Mouse (Mus musculus) R1 (cell line): ENCODE results near the gene Srp9.

Source experiments
- DNase-seq: peaks from one replicate; pipeline ENCODE4 v3.0.0-alpha.2; 2018; ENCODE audit warnings: low read depth, low spot score

The Srp9 gene

DNA sequence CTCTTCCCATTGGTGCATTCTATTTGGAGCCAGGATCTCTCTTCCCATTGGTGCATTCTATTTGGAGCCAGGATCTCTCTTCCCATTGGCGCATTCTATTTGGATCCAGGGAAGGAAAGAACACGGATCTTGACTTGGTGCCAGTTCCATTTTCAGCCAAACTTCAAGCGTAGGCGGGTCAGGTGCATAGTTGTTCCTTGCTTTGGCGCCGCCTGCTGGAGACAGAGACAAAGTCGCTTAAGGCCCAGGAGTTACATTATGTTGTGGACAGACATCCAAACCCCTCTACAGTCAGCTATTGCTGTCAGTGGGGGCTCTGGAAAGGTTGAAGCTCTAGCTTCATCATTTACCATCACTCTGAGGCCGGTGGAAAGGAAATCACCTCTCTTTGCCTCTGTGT is 18.8 kb downstream of the Srp9 start:
- DNase-seq: peak; percentile 89

DNA sequence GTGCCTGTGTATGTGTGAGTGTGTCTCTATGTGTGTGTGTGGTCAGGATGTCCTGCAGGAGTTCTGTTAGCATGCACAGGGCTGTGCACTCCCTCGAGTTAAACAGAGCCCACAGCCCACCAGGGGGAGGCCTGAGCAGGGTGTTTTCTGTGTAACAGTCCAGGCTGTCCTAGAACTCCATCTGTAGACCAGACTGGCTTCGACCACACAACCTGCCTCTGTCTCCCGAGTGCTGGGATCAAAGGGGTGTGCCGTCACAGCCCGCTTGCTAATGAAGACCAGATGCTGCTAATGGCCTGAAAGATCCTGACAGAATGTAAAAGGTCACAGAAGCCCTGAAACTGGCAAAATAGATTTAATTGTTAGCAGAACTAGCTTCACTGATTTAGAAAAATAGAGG is 21.0 kb downstream of the Srp9 start:
- DNase-seq: no peak

DNA sequence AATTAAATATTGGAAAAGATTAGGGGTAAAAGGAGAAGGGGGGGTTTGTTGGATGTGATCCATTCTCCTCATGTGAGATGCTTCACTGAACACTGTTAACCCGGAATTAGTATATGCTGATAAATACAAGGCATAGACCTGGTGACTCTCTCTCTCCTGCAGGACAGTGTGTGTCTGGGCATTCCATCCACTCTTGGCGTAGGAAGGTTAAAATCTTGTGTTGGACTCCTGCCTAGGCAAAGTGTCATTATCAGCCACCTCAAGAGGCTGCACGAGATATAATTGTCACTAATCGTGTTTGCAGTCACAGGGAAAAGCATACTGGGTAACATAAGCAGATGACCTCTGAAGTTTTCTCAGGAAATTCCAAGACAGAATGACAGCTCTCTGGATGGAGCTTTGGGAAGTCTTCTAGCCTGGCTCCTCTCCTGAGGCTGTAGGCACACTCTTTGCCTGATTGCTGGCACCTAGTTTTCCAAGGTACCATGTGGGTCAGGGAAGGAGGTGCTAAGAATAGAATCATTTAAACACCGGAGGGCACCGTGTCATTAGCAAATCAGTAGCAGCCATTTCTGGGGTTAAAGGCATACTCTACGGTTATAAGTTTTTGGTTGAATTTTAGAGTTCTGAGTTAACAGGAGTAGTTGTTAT is 24.5 kb downstream of the Srp9 start:
- DNase-seq: no peak

DNA sequence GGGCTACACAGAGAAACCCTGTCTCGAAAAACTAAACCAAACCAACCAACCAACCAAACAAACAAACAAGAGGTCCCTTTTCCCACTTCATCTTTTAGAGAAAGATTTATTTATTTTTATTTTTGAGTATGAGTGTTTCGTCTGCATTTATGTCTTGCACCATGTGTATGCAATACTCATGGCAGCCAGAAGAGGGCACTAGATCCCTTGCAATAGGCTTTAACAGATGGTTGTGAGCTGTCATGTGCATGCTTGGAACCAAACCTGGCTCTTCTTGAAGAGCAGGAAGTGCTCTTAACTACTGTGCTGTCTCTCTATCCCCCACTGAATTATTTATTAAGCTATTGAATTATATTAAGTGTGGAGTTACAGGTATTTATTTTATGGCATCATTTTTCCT is 25.4 kb downstream of the Srp9 start:
- peak; percentile 86 for DNase-seq

GRCm38 (mm10) chr1:182157734-182158133 is 33.2 kb downstream of the Srp9 start:
- no peak for DNase-seq

DNA sequence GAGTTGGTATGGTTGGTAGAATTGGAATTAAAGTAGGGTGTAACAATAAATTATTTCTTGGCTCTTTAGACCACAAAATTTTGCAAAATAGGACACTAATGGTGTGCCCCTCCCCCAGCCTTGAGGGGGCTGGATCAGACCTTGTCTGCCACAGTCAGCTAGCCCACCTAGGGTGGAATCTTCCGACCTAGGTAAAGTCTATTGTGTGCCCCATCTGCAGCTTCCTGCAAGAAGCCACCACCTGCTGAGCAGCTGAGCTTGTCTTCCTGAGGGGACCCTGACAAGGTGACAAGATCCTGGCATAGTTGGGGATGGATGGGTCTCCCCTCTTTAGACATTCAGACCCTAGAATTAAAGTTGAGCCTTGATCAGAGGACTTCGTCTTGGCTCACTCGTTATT is 35.0 kb downstream of the Srp9 start:
- peak; percentile 70 for DNase-seq

- peak; percentile 96 for DNase-seq
Observed at GRCm38 (mm10) chr1:182162951-182163350, 38.4 kb downstream of the Srp9 start.

DNA sequence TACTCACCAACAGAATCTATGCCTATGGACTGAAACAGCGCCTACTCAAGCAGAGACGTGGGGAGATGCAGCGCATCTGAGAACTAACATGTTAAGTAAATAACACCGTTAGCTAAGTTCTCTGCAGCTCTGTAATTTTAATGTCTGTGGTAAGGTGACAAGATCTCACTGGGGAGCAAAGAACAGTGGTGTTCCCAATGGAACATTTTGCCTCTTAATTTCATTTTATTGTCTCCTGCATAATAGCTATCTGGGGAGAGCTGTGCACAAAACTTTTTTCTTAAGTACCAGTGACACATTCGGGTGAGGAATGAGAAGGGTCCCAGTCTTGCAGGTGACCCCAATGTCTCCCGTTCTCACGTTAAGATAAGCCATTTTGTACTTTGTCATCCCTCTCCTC is 39.8 kb downstream of the Srp9 start, which contains the start of gene Vmn1r1:
Vmn1r1 (minus strand) TSS at position 101 of the 400 bp plus-strand sequence.
- no peak for DNase-seq

DNA sequence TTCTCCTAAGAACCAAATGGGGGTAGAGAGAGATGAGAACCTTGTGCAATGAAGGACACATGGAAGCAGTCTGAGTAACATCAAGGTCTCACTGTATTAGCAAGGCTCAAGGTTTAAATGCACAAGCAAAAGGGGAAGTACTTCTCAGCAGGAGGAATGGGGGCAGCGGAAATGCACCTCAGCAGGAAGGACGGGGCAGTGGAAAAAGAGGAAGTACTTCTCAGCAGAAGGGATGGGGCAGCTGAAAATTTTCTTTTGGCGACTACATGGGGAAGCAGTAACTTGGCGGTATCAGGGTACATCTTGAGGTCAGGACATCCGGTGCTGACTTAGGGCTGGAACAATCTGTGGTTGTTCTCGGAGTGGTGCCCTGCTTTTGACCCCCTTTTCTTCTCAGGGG is 45.7 kb downstream of the Srp9 start:
- peak; percentile 61 for DNase-seq

DNA sequence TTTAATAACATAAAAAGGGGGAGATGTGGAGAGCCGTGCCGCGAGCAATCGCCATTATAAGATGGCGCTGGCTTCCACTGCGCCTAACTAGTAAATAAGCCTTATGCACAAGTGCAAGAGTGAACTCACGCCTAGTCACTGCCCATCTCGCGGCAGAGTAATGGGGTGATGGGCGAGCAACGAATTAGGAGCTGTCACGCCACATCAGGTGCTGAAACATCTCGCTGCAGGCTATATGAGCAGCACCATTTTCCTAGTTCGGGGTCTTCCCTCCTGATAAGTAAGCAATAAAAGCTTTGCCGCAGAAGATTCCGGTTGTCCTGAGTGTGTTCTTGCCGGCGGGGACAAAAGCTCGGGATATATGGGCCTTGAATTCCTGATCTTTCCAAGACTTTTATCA is 52.4 kb downstream of the Srp9 start:
- peak; percentile 52 for DNase-seq

- DNase-seq: peak; percentile 97
Observed at GRCm38 (mm10) chr1:182181456-182182305, 57.1 kb downstream of the Srp9 start.
